Mouse (Mus musculus) ES-E14 (cell line): Measurements from ENCODE around the gene Pecr. TPM values are rescaled to one million over a fixed set of nuclear protein-coding genes. Genes with fewer than 3 reads are reported as not detected.

Experiments
- DNase-seq: peaks from one replicate; pipeline ENCODE4 v3.0.0-alpha.2; 2013; ENCODE audit warnings: low read depth, low spot score
- H3K27ac ChIP-seq: 2 replicates; pipeline ENCODE4 v1.5.1; 2012; ENCODE audit warnings: low read depth, mild to moderate bottlenecking, low read length, moderate library complexity, mixed read lengths; ENCODE audit not compliant: poor library complexity, insufficient read depth, severe bottlenecking
- H3K36me3 ChIP-seq: 2 replicates; pipeline ENCODE4 v1.6.1; 2012; ENCODE audit warnings: mild to moderate bottlenecking, low read length, moderate library complexity, mixed read lengths; ENCODE audit not compliant: control insufficient read depth, poor library complexity, insufficient read depth, severe bottlenecking
- H3K4me1 ChIP-seq, 2 experiments: fragments of 150-350 bp in 1 of 2; sonication (generic) in 1 of 2; 2 replicates each; pipeline ENCODE4 v1.6.1; 2012; ENCODE audit warnings: low read length in 2 of 2, mild to moderate bottlenecking in 1 of 2, mixed read lengths in 1 of 2; ENCODE audit not compliant: control insufficient read depth in 2 of 2, insufficient read depth in 2 of 2, poor library complexity in 1 of 2
- H3K4me3 ChIP-seq, 2 experiments: fragments of 150-350 bp in 1 of 2; sonication (generic) in 1 of 2; 2 replicates each; pipeline ENCODE4 v1.5.1; 2012; ENCODE audit warnings: low read length in 2 of 2, low read depth in 1 of 2, mild to moderate bottlenecking in 1 of 2, mixed read lengths in 1 of 2; ENCODE audit not compliant: insufficient read depth in 1 of 2, poor library complexity in 1 of 2, severe bottlenecking in 1 of 2
- H3K9ac ChIP-seq: 2 replicates; pipeline ENCODE4 v1.6.1; 2012; ENCODE audit warnings: low read depth, mild to moderate bottlenecking, low read length, mixed read lengths; ENCODE audit not compliant: poor library complexity, insufficient read depth, severe bottlenecking
- H3K9me3 ChIP-seq: fragments of 150-350 bp; sonication (generic); 2 replicates; pipeline ENCODE4 v1.6.1; 2012; ENCODE audit warnings: low read depth, mild to moderate bottlenecking, low read length; ENCODE audit not compliant: control insufficient read depth, insufficient read depth
- CHD2 ChIP-seq: IDR thresholded peaks from 2 replicates; pipeline ENCODE4 v1.6.1; 2014; ENCODE audit warnings: mild to moderate bottlenecking, low read depth, low read length, inconsistent platforms
- HCFC1 ChIP-seq: IDR thresholded peaks from 2 replicates; pipeline ENCODE4 v1.6.1; 2012; ENCODE audit warnings: low read length, inconsistent platforms, borderline replicate concordance; ENCODE audit not compliant: insufficient read depth
- MAFK ChIP-seq: IDR thresholded peaks from 2 replicates; pipeline ENCODE4 v1.6.1; 2014; ENCODE audit warnings: mild to moderate bottlenecking, low read depth, low read length, inconsistent platforms; ENCODE audit not compliant: insufficient read depth
- ZC3H11A ChIP-seq: IDR thresholded peaks from 2 replicates; pipeline ENCODE4 v1.6.1; 2012; ENCODE audit warnings: low read depth, mild to moderate bottlenecking, inconsistent platforms, low read length, borderline replicate concordance
- ZNF384 ChIP-seq: IDR thresholded peaks from 2 replicates; pipeline ENCODE4 v1.6.1; 2012; ENCODE audit warnings: low read depth, low read length, inconsistent platforms
- in situ Hi-C, 2 experiments: fragments of 600-800 bp; cut with MboI; formaldehyde crosslinking; loops; one replicate each; pipeline ENCODE4 v1.15.1; 2025; ENCODE audit warnings: low sequenced_read_pairs in 2 of 2, inconsistent platforms in 1 of 2; ENCODE audit not compliant: unreplicated experiment in 2 of 2
- total RNA-seq: library from RNA; depleted of rRNA; stranded (reverse); fragments of 300-350 nt; gene quantifications from 2 replicates; pipeline ENCODE4 v1.2.3, GENCODE M21; 2012

Pecr gene
- total RNA-seq, 1 experiment, result 14.3 TPM

DNA sequence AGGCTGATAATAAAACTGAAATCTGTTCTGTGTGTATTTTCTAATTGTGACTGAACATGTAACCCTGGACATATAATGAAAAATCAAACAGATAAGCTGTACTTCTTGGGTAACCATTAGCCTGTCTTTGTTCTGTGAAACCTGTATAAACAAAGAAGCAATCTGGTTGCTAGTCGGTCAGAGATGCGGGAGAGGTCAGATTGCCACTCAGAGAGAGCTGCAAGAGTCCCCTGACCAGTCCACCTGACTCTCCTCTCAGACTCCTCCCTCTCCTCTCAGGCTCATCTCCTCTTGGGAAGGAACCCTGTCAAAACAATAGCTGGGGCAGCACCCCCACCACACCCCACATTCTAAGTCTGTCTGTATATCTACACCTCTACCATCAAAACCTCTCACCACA lies 65.0 kb downstream of the Pecr start:
- DNase-seq, result no peak
- Histone ChIP-seq H3K9ac (no peak overlapping the region), H3K9me3 (no peaks in the 10 kb centered on the region), H3K27ac (no peak overlapping the region), H3K4me3 (no peak overlapping the region), H3K36me3 (no peaks in the 10 kb centered on the region), H3K4me1 (peaks cover 11 to 21% of the 10 kb centered on the region in 2 experiments)
- in situ Hi-C loops, result no loop called here
- no peak for TF ChIP-seq ZNF384
- no peak for TF ChIP-seq HCFC1
- no peak for TF ChIP-seq ZC3H11A
- TF ChIP-seq MAFK, result no peak
- TF ChIP-seq CHD2, result no peak

DNA sequence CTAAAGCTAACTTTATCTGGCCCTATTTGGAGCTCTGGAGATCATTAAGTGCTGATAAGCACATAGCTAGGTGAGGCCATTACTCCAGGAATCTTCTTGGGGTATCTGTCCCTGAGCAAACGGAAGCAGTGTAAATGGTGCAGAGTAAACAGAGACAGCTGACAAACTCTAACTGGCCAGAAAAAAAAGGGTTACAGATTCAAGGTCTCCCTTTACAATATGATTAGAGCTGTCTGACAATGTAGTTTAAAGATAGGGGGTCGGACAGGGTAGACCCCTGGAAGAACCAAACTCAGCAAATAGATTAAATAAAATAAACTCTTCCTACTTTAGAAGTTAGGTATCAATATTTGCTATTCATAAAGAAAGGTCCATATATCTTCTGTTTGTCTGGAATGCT lies 65.5 kb downstream of the Pecr start:
- H3K36me3 ChIP-seq, result no peaks in the 10 kb centered on the region
- DNase-seq, result no peak
- H3K4me3 ChIP-seq, result no peak overlapping the region
- no peak overlapping the region for H3K9ac ChIP-seq
- H3K4me1 ChIP-seq, result peaks cover 11 to 21% of the 10 kb centered on the region in 2 experiments
- in situ Hi-C loops, result no loop called here
- H3K27ac ChIP-seq, result no peak overlapping the region
- H3K9me3 ChIP-seq, result no peaks in the 10 kb centered on the region
- TF ChIP-seq HCFC1, result no peak
- TF ChIP-seq ZC3H11A, result no peak
- no peak for TF ChIP-seq CHD2
- TF ChIP-seq ZNF384, result no peak
- TF ChIP-seq MAFK, result no peak

DNA sequence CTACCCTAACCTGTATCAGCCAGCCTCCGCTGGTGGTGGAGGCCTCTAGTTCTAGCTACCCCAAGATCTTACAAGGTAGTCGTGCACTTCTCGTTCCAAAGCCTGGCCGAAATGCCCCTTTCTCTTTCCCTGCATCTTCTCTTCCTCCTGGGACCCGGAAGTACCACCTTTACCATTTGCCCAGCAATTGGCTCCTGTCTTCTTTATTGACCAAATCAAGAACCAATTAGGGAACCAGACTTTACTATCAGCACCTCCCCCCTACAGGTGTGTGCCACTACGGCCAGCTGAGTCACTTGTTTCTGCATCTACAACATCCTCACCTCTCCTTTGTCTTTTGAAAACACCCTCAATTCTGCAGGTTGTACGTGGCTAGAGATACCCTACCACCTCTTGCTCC lies 67.4 kb downstream of the Pecr start:
- H3K9ac ChIP-seq, result peak overlapping the region; percentile 81
- H3K4me3 ChIP-seq, result peak overlapping the region; percentile 74 to 91
- in situ Hi-C loops, result no loop called here
- H3K36me3 ChIP-seq, result no peaks in the 10 kb centered on the region
- H3K9me3 ChIP-seq, result no peaks in the 10 kb centered on the region
- no peak for TF ChIP-seq ZNF384
- TF ChIP-seq ZC3H11A, result no peak
- TF ChIP-seq HCFC1, result no peak
- no peak for TF ChIP-seq CHD2
- no peak for TF ChIP-seq MAFK
- DNase-seq, result no peak
- H3K4me1 ChIP-seq, result peaks cover 11 to 23% of the 10 kb centered on the region in 2 experiments
- H3K27ac ChIP-seq, result peak overlapping the region; percentile 65; the same call in 1 of the 2 replicates

- H3K36me3 ChIP-seq, result no peaks in the 10 kb centered on the region
- no peak overlapping the region; the same call in 1 of the 2 replicates for H3K9ac ChIP-seq
- H3K4me1 ChIP-seq, result peaks cover 11 to 21% of the 10 kb centered on the region in 2 experiments
- H3K27ac ChIP-seq, result peak overlapping the region; percentile 97
- H3K4me3 ChIP-seq, result no peak overlapping the region
- in situ Hi-C loops, result no loop called here
- DNase-seq, result no peak
- no peaks in the 10 kb centered on the region for H3K9me3 ChIP-seq
- TF ChIP-seq HCFC1, result no peak
- no peak for TF ChIP-seq CHD2
- TF ChIP-seq ZC3H11A, result no peak
- TF ChIP-seq ZNF384, result no peak
- no peak for TF ChIP-seq MAFK
Measured at GRCm38 (mm10) chr1:72215174-72215573, 68.9 kb downstream of the Pecr start.

DNA sequence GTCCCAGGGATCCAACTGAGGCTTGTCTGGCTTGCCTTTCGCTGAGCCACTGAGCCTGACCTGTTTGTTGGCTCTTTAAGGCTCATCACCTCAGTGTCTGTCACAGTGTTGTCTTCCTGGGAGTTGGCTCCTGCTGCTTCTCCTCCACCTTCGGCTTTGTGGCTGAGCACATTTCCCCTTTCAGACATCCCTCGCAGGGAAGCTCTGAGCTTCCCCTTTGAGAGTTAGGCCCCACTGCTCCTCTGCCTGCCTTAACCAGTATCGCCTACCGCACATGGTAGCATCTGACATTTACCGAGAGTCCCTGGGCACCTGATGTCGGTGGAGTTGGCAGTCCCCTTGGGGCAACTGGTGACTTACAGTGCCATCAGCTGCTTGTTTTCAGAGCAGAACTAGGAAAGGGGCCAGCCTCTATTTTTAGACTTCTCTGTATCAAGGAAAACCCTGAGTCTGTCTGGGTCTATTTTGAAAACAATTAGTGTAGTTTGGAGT lies 69.6 kb downstream of the Pecr start:
- Histone ChIP-seq H3K9ac (peak overlapping the region; percentile 58), H3K9me3 (no peaks in the 10 kb centered on the region), H3K4me1 (peaks cover 11 to 22% of the 10 kb centered on the region in 2 experiments), H3K36me3 (0 out of 2 replicates have a peak, but pooled peaks cover under 1% of the 10 kb centered on the region), H3K4me3 (peak overlapping the region; percentile 1 to 4; a peak in 3 of 4 replicates), H3K27ac (peak overlapping the region; percentile 97)
- in situ Hi-C loops, result no loop called here
- TF ChIP-seq ZC3H11A, result no peak
- TF ChIP-seq HCFC1, result no peak
- TF ChIP-seq CHD2, result no peak; the same call in 1 of the 2 replicates
- no peak for TF ChIP-seq ZNF384
- TF ChIP-seq MAFK, result no peak
- DNase-seq, result no peak
